Mouse (Mus musculus): ENCODE data around the gene Tab1.

GRCm38 (mm10) chr15:80140878-80141277, 8.0 kb downstream of the Tab1 start:
- TF ChIP-seq ZNF384 (IDR thresholded peaks at IDR 0.05; ENCODE audit: low read depth, low read length) (no peak), ZC3H11A (IDR thresholded peaks at IDR 0.05; ENCODE audit: borderline replicate concordance, low read depth, low read length) (no peak), HCFC1 (IDR thresholded peaks at IDR 0.05; ENCODE audit: borderline replicate concordance, insufficient read depth, low read length) (no peak), CHD2 (IDR thresholded peaks at IDR 0.05; ENCODE audit: low read depth, low read length) (no peak), MAFK (IDR thresholded peaks at IDR 0.05; ENCODE audit: insufficient read depth, low read depth, low read length) (no peak)

Data from ES-E14 (cell line).